Mouse (Mus musculus): ENCODE data around the gene Cyp2c37.
"Not testable (repeated sequence)": the region's sequence is repeated elsewhere in the genome, so short reads cannot be mapped to it uniquely, and the experiment has no call there.

Gene Cyp2c37

DNA sequence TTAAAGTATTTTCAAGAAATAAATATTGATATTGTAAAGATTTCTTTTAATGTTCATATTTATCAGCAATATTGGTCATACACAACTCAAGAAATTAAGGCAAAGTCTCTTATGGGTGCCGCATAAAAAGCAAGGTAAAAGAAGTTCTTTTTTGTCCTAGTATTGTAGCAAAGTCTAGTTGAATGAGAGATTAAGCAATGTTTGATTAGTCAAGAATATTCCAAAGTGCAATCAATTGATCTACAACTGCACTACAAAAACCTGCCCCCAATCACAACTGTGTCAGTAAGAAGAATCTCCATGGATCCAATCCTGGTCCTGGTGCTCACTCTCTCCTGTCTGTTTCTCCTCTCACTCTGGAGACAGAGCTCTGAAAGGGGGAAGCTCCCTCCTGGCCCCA, at the start of gene Cyp2c37:
Gene Cyp2c37 (plus strand): TSS at position 285 of the 400 bp plus-strand sequence.
- in situ Hi-C loops (cut with MboI, MseI) = not testable (repeated sequence)

DNA sequence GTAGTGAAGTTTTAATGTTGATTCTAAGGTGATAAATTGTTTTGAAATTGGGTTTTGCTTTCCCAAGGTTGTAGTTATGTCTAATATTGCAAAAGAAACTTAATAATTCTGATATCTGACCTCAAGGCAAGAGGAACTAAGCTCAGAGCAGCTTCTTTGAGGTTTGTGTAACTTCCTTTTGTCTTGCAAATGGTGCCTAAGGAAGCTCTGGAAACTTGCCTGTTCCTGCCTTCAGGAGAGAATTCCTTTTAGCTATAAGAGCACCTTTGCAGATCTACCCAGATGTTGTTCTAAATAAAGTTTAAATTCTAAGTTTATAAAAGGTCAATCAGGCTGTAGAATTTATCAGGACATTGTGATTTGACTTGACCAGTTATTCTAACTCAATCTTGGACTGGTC, 31.4 kb upstream of the Cyp2c37 start:
- in situ Hi-C loops (cut with MboI, MseI) = not testable (repeated sequence)

DNA sequence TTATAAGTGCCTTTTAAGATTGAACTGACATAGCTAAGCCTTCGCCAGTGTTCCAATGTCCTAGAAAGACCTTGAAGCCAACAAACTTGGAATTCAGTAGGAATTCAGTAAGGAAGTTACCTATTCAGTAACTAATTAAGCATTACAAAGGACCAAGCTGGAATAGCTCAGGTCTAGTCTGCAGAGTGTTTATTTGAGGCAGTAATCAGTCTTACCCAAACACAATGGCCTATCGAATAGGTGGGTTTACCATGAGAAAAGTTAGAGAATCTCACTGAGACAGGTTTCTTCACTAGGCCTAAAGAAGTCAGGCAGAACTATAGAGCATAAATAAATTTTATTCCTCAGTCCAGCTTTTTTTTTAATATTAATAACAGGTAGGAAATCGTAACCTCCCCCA, 21.1 kb upstream of the Cyp2c37 start:
- in situ Hi-C loops (cut with MboI, MseI) = loop anchor here (10.0 kb wide), 1 partner anchor 224 kb away; no protein-coding TSS in a partner anchor

DNA sequence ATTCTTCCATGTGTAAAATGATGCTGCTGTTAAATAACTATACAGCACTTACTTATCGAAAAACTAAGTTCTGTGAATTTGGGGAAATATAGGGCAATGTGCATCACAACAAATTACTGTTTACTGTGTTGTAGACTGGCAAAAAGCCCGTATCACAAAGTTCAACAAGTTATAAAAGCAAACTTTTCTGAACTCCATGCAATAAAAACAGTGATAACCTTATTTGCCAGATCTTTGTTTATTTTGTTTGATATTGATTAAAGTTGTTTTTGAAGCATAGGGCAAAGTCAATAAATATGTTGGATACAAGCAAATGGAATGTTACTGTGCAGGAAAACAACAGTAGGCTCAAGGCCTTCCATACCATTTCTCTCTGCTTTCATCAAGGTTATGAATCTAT, 2.8 kb upstream of the Cyp2c37 start:
- in situ Hi-C loops (cut with MboI, MseI) = no loop called here

Measured in T-helper 1 cell (primary cell).